Mouse (Mus musculus): ENCODE data around the gene Gm21170.
"Not testable (repeated sequence)": the region's sequence is repeated elsewhere in the genome, so short reads cannot be mapped to it uniquely, and the experiment has no call there.

Gene Gm21170

GRCm38 (mm10) chrY:47690998-47691397 lies at the start of gene Gm21170:
Gene Gm21170, minus strand, starts transcription at chrY:47691098.
- DNase-seq (ENCODE audit: low spot score in 2 of 2): not testable (repeated sequence)
